Mouse (Mus musculus) spleen, postnatal 10 days (tissue): ENCODE data around the gene Trib3.
A peak's percentile ranks its signal among the peaks of the same experiment; 100 is the strongest.

ENCODE experiments used
- DNase-seq, 2 experiments: peaks; one replicate each; pipeline ENCODE4 v3.0.0; 2021 to 2022; ENCODE audit warnings: low spot score in 2 of 2

The Trib3 gene

GRCm38 (mm10) chr2:152343329-152344213 lies at the start of gene Trib3:
Trib3 (minus strand) TSS chr2:152344032.
- peak; percentile 64 to 90 for DNase-seq

GRCm38 (mm10) chr2:152393225-152394017 lies 49.6 kb upstream of the Trib3 start:
- no peak for DNase-seq

GRCm38 (mm10) chr2:152392786-152393185 lies 49.0 kb upstream of the Trib3 start:
- DNase-seq, result peak in 1 of 2 experiments; percentile 41

- DNase-seq, result no peak
These were observed 40.4 kb upstream of the Trib3 start for GRCm38 (mm10) chr2:152384191-152384590.

- no peak for DNase-seq
These were observed 32.5 kb upstream of the Trib3 start, which contains the start of gene Nrsn2 for GRCm38 (mm10) chr2:152376345-152376741. Nrsn2 (minus strand) TSS chr2:152376638.

DNA sequence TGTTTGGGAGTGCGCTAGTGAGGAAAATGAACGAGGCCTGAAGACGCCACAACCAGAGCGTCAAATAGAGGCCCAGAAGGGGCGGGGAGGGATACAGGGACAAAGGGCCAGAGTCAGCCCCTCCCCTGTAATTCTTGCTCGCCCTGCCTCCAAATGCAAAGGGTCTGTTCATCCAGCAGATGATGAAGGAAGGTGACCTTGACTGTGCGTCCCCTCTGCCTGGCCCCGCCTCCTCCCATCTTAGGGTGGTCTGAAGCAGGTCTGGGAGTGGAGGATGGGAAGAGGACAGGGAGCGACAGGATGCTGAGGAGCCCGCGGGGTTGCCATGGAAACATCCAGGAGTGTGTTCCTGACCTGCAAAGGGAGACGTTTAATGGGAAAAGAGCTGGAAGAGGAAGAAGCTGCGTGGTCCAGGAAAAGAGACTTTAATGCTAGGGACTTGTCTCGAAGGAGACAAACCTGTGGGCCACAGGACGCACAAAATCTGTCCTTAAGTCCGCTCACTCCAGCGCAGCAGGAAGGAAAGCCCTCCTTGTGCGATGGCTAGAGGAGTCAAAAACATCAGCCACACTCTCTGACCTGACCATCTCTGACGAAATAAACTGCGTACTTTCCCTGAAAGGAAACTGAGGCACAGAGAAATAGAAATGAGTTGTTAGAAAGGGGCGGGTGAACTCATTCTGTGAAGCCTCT lies 32.0 kb upstream of the Trib3 start:
- DNase-seq, result no peak

GRCm38 (mm10) chr2:152373547-152373946 lies 29.7 kb upstream of the Trib3 start:
- no peak for DNase-seq

DNA sequence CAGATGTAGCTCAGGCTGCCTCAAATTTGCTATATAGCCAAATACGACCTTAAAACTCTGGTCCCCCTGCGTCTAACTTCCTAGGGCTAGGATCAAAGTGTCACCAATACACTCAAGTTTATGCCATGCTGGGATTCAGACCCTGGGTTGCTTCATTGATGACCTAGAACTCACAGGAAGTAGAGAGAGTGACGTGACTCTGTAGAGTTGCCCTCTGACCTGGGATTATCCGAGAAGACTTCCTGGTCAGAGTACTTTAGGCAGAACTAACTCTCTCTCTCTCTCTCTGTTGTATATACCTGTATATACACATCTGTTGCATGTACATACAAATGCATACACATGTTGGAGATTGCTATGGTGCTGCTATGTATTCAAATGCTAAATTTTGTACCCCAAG lies 28.8 kb upstream of the Trib3 start:
- no peak for DNase-seq

- DNase-seq, result no peak
These were observed 28.3 kb upstream of the Trib3 start for GRCm38 (mm10) chr2:152372104-152372503.

- DNase-seq, result peak in 1 of 2 experiments; percentile 72
These were observed 24.8 kb upstream of the Trib3 start for GRCm38 (mm10) chr2:152368532-152369140.

DNA sequence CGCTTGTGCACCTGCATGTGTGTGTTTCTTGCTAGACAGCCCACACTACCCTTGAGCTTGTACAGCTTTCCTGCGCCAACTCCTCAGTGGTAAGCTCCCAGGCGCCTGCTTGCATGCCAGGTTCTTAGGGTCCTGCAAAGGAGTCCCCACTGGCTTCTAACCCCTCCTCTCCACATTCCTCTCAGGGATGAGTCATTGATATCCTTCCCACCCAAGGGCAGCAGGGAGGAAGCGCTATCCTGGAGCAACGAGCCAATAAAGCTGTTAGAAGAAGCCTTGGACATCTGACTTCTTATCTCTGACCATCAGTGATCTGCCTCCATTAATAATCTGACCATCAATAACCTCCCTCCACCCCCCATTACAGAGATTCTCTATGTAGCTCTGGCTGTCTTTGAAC lies 24.1 kb upstream of the Trib3 start:
- DNase-seq, result no peak

- DNase-seq, result peak; percentile 62 to 81
These were observed 19.7 kb upstream of the Trib3 start for GRCm38 (mm10) chr2:152363245-152364147.

GRCm38 (mm10) chr2:152361193-152361592 lies 17.4 kb upstream of the Trib3 start:
- DNase-seq, result no peak

DNA sequence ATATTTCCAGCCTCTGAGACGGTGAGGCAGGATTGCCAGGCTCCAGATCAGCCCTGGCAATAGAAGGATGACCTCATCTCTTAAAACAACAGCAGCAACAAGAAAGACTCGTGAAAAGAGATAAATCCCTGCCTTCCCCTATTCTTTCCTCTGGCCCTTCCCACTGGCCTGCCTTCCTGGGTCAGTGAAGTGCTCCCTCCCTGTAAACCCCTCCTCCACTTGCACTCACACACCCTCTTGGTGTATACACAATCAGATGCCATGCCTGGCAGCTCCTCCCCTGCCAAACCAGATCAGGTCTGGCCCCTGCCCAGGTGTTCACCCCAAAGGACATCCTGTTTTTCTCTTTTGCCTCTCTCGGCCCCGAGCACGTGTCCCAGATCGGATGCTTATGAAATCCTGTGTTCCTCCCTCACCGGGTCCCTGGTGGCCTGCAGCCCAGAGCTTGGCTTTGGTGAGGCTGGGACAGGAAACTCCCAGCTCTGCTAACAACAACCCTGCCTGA lies 16.5 kb upstream of the Trib3 start:
- peak in 1 of 2 experiments; percentile 32 for DNase-seq

- no peak for DNase-seq
These were observed 15.8 kb upstream of the Trib3 start for GRCm38 (mm10) chr2:152359616-152360015.

- peak in 1 of 2 experiments; percentile 51 for DNase-seq
These were observed 15.1 kb upstream of the Trib3 start for GRCm38 (mm10) chr2:152358977-152359376.

- DNase-seq, result no peak
These were observed 13.4 kb upstream of the Trib3 start for GRCm38 (mm10) chr2:152357254-152357653.

- no peak for DNase-seq
These were observed 6.2 kb upstream of the Trib3 start for GRCm38 (mm10) chr2:152349842-152350540.

DNA sequence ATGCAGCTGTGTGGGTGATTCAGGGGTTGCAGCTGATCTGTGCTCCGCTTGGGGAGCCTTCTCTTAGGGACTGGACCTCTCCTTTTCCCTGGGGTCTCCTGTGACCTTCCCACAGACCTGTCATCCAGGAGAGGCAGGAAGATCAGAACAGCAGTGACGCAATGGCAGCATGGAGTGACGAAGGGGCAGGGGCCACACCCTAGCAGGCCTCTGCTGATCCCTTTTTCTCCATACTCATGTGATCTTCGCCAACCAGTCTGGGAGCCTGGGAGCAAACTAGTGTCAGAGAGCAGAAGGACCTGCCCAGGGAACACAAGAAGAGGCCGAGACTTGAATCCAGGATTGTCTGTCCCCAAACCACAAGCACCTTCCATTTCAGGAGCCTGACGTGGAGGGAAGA lies 5.4 kb upstream of the Trib3 start:
- no peak for DNase-seq

GRCm38 (mm10) chr2:152347722-152348121 lies 3.9 kb upstream of the Trib3 start:
- no peak for DNase-seq
